Mouse (Mus musculus): ENCODE measurements around the gene Nmb.

DNA sequence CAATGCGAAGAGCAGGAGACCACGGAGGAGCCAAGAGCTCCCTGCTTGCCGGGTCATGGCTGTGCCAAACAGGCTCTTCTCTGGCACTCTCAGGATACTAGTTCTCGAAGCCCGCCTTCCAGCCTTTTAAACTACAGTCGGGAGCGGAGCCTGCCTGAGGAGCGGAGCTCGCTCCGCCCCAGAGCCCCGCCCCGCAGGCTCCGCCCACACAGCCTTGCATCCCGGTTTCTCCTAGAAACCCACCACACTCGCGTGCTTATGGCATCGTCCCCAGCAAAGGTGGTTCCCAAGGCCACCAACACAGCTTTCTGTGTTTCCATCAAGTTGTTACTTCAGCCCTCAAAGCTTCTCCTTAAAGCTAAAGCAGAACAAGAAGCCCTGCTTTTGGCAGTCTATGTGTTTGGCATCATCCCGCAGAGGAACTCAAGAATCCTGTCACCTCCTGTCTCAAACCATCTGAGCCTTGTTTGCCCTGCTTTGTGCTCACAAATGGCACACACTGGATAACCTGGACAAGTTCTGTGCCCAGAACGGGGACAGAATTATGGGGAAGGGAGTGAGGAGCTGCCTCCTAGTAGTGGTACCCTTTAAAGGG is at the start of gene Nmb:
- TF ChIP-seq POLR2A (IDR thresholded peaks at IDR 0.05; ENCODE audit: borderline replicate concordance, extremely low read depth, low read depth, low read length) (no peak), CTCF (IDR thresholded peaks at IDR 0.05; ENCODE audit: insufficient read depth, low read length) (no peak)
